Mouse (Mus musculus) embryonic fibroblast, embryonic 13.5 days (primary cell): ENCODE data around the gene Magi2.

Experiments used
- CTCF ChIP-seq: IDR thresholded peaks from 2 replicates; pipeline ENCODE4 v1.5.1; 2011; ENCODE audit warnings: mild to moderate bottlenecking, control low read depth, low read length, moderate library complexity, borderline replicate concordance; ENCODE audit not compliant: insufficient read depth
- POLR2A ChIP-seq: IDR thresholded peaks from 2 replicates; pipeline ENCODE4 v1.6.1; 2011; ENCODE audit warnings: low read depth, mild to moderate bottlenecking, control low read depth, low read length, moderate library complexity

GRCm38 (mm10) chr5:20568966-20569365 lies 1342.1 kb downstream of the Magi2 start:
- TF ChIP-seq CTCF (no peak), POLR2A (no peak)
